Mouse (Mus musculus) neural tube, embryonic 15.5 days (tissue): ENCODE measurements at regions not wholly inside any gene's neighbourhood (a gene's known extent, or its start where the extent isn't known, plus 50 kb on each side); places are given as distances from the start of the nearest gene placed in this dataset.

Experiments
- ATAC-seq: fragments of 200-750 bp; cut with Nextera tagmentation; 2 replicates; pipeline ENCODE4 v1.8.0; 2017; ENCODE audit warnings: mild to moderate bottlenecking, moderate TSS enrichment, moderate library complexity; ENCODE audit not compliant: low FRiP score
- H3K27ac ChIP-seq: fragments of 300-500 bp; sonication (generic); replicated peaks from 2 replicates; pipeline ENCODE4 v1.5.1; 2015; ENCODE audit warnings: mild to moderate bottlenecking, inconsistent platforms
- H3K27me3 ChIP-seq: fragments of 300-500 bp; sonication (generic); replicated peaks from 2 replicates; pipeline ENCODE4 v1.6.1; 2015; ENCODE audit warnings: inconsistent platforms
- H3K36me3 ChIP-seq: fragments of 300-500 bp; sonication (generic); 2 replicates; pipeline ENCODE4 v1.6.1; 2015; ENCODE audit warnings: inconsistent platforms
- H3K4me1 ChIP-seq: fragments of 300-500 bp; sonication (generic); 2 replicates; pipeline ENCODE4 v1.6.1; 2015; ENCODE audit warnings: inconsistent platforms
- H3K4me2 ChIP-seq: fragments of 300-500 bp; sonication (generic); 2 replicates; pipeline ENCODE4 v1.6.1; 2015; ENCODE audit warnings: inconsistent platforms, mild to moderate bottlenecking, moderate library complexity
- H3K4me3 ChIP-seq: fragments of 300-500 bp; sonication (generic); replicated peaks from 2 replicates; pipeline ENCODE4 v1.5.1; 2015; ENCODE audit warnings: mild to moderate bottlenecking, inconsistent platforms
- H3K9ac ChIP-seq: fragments of 300-500 bp; sonication (generic); replicated peaks from 2 replicates; pipeline ENCODE4 v1.6.1; 2015; ENCODE audit warnings: mild to moderate bottlenecking, inconsistent platforms
- H3K9me3 ChIP-seq: fragments of 300-500 bp; sonication (generic); replicated peaks from 2 replicates; pipeline ENCODE4 v1.6.1; 2016; ENCODE audit warnings: inconsistent platforms
- WGBS: fragments of 180-500 bp; shearing (Covaris S2); methylation state at CpG from one replicate; pipeline ENCODE4 v1.1.7; 2015; ENCODE audit warnings: mixed read lengths; 5-methylcytosine and 5-hydroxymethylcytosine counted together

DNA sequence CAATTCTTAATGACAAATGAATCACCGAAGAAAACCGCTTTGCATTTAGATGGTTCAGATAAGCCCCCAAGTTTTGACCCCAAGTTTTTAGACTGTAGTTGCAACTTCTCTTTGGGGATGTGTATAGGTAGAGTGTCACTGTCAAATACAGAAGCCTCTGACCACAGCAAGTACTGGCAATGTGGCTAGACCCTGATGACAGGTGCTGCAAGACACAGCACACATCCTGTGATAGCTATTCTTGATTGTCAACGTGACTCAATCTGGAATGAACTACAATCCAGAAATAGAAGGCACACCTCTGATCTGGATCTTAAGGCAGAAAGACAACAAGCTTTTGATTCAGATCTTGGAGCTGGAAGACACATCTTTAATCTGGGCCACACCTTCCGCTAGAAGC lies 207.3 kb upstream of the Pfn2 start:
- Histone ChIP-seq H3K9me3 (no peaks in the 10 kb centered on the region), H3K4me1 (0 out of 2 replicates have a peak, but pooled peaks cover 3% of the 10 kb centered on the region), H3K4me2 (no peak overlapping the region), H3K27ac (no peak overlapping the region), H3K4me3 (no peak overlapping the region), H3K27me3 (no peaks in the 10 kb centered on the region), H3K9ac (no peak overlapping the region), H3K36me3 (no peaks in the 10 kb centered on the region)
- 94% methylated on average over 4 of the region's 4 CpGs for WGBS
- no peak for ATAC-seq

GRCm38 (mm10) chr3:58056191-58057063 lies 208.5 kb upstream of the Pfn2 start:
- WGBS = 81% methylated on average over 10 of the region's 10 CpGs
- Histone ChIP-seq H3K27ac (no peak overlapping the region), H3K4me1 (0 out of 2 replicates have a peak, but pooled peaks cover 3% of the 10 kb centered on the region), H3K9ac (no peak overlapping the region), H3K4me2 (no peak overlapping the region), H3K9me3 (no peaks in the 10 kb centered on the region), H3K4me3 (no peak overlapping the region), H3K36me3 (no peaks in the 10 kb centered on the region), H3K27me3 (no peaks in the 10 kb centered on the region)
- ATAC-seq = no peak

- H3K4me3 ChIP-seq = no peak overlapping the region
These were observed 209.2 kb upstream of the Pfn2 start for GRCm38 (mm10) chr3:58057064-58057396.

GRCm38 (mm10) chr3:58058134-58058533 lies 210.3 kb upstream of the Pfn2 start:
- 25% methylated on average over 10 of the region's 10 CpGs for WGBS
- Histone ChIP-seq H3K36me3 (no peaks in the 10 kb centered on the region), H3K9me3 (no peaks in the 10 kb centered on the region), H3K27ac (no peak overlapping the region), H3K9ac (no peak overlapping the region), H3K4me1 (0 out of 2 replicates have a peak, but pooled peaks cover 3% of the 10 kb centered on the region), H3K4me2 (no peak overlapping the region), H3K4me3 (no peak overlapping the region), H3K27me3 (no peaks in the 10 kb centered on the region)
- ATAC-seq = 0 out of 2 replicates have a peak, but pooled peaks have one; percentile 59

More at GRCm38 (mm10) chr3:58057064-58057396, 209.2 kb upstream of the Pfn2 start:
- Histone ChIP-seq H3K9me3 (no peaks in the 10 kb centered on the region), H3K27me3 (no peaks in the 10 kb centered on the region), H3K36me3 (no peaks in the 10 kb centered on the region), H3K27ac (no peak overlapping the region), H3K4me1 (0 out of 2 replicates have a peak, but pooled peaks cover 3% of the 10 kb centered on the region), H3K4me2 (no peak overlapping the region), H3K9ac (no peak overlapping the region)
- ATAC-seq = no peak
- WGBS = 91% methylated on average over 2 of the region's 2 CpGs

GRCm38 (mm10) chr3:58063852-58064549 lies 216.1 kb upstream of the Pfn2 start:
- 87% methylated on average over 7 of the region's 7 CpGs for WGBS
- H3K27ac ChIP-seq = no peak overlapping the region
- no peaks in the 10 kb centered on the region for H3K9me3 ChIP-seq
- no peak for ATAC-seq
- H3K4me2 ChIP-seq = no peak overlapping the region
- no peaks in the 10 kb centered on the region for H3K27me3 ChIP-seq
- no peaks in the 10 kb centered on the region for H3K4me1 ChIP-seq
- H3K9ac ChIP-seq = no peak overlapping the region
- H3K36me3 ChIP-seq = no peaks in the 10 kb centered on the region
- H3K4me3 ChIP-seq = no peak overlapping the region

DNA sequence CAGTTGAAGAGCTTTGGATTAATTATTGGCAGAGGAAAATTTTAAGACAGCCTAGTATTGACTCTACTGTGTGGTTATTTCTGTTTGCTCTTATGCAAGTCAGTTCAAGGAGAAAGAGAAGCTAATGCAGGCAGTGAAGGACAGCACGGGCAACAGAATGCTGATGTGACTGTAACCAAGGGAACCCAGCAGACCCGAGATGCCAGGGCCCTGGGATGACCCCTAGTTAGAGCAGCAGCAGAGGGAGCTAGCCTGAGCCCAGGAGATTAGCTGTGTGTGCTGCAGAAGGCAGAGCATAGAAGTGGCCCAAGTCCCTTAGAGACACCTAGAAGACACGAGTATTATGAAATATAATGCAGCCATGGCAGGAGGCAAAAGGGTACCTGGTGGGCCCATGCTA lies 223.7 kb upstream of the Pfn2 start:
- Histone ChIP-seq H3K4me1 (no peaks in the 10 kb centered on the region), H3K9me3 (no peaks in the 10 kb centered on the region), H3K9ac (no peak overlapping the region), H3K36me3 (no peaks in the 10 kb centered on the region), H3K4me3 (no peak overlapping the region), H3K27ac (no peak overlapping the region), H3K4me2 (no peak overlapping the region), H3K27me3 (no peaks in the 10 kb centered on the region)
- no peak for ATAC-seq
- 33% methylated on average over 3 of the region's 3 CpGs for WGBS

GRCm38 (mm10) chr3:58072230-58072839 lies 224.5 kb upstream of the Pfn2 start:
- Histone ChIP-seq H3K4me1 (no peaks in the 10 kb centered on the region), H3K4me2 (no peak overlapping the region), H3K9me3 (no peaks in the 10 kb centered on the region), H3K27me3 (no peaks in the 10 kb centered on the region), H3K27ac (no peak overlapping the region), H3K9ac (no peak overlapping the region), H3K36me3 (no peaks in the 10 kb centered on the region), H3K4me3 (no peak overlapping the region)
- ATAC-seq = no peak
- 25% methylated on average over 5 of the region's 5 CpGs for WGBS

- H3K4me2 ChIP-seq = no peak overlapping the region
- H3K36me3 ChIP-seq = no peaks in the 10 kb centered on the region
- H3K4me1 ChIP-seq = no peaks in the 10 kb centered on the region
- H3K27ac ChIP-seq = no peak overlapping the region
- ATAC-seq = no peak
- no peaks in the 10 kb centered on the region for H3K9me3 ChIP-seq
- no peak overlapping the region for H3K4me3 ChIP-seq
- no peaks in the 10 kb centered on the region for H3K27me3 ChIP-seq
- WGBS = 82% methylated on average over 24 of the region's 24 CpGs
- no peak overlapping the region for H3K9ac ChIP-seq
These were observed 241.7 kb upstream of the Pfn2 start for GRCm38 (mm10) chr3:58089344-58090139.

- no peak for ATAC-seq
- Histone ChIP-seq H3K27ac (no peak overlapping the region), H3K4me3 (no peak overlapping the region), H3K27me3 (no peaks in the 10 kb centered on the region), H3K9ac (no peak overlapping the region), H3K4me1 (no peaks in the 10 kb centered on the region), H3K4me2 (no peak overlapping the region), H3K36me3 (no peaks in the 10 kb centered on the region), H3K9me3 (no peaks in the 10 kb centered on the region)
- WGBS = 88% methylated on average over 8 of the region's 8 CpGs
These were observed 242.5 kb upstream of the Pfn2 start for GRCm38 (mm10) chr3:58090396-58090795.

DNA sequence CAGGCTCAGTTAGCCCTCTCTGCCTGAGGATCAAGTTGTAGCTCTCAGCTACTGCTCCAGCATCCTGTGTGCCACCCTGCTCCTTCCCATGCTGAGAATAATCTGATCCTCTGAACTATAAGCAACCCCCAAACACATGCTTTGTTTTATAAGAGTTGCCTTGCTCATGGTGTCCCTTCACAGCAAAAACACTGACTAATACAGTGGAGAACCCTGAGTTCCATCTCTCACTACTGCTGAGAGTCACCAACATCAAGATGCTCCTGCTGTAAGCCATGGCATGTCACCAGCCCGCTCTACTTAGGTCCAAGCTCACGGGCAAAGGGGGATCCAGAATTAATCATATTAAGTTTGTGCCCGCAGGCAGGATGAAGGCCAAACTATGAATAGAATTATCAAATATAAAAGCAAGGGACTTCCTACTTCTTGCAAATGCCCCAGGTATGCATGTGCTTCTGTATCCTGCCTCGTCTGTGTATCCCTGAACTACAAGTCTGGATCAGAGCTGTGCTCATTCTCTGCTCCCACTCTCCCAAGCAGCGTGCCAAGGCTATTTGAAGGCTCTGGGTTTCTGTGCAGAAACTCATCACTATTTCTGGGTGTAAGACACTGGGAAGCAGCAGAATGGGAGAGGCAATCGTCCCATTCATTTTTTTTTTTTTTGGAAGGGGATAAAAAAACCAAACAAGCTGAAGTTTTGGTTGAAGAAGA lies 243.7 kb upstream of the Pfn2 start:
- Histone ChIP-seq H3K9me3 (no peaks in the 10 kb centered on the region), H3K36me3 (no peaks in the 10 kb centered on the region), H3K4me3 (no peak overlapping the region), H3K4me1 (no peaks in the 10 kb centered on the region), H3K9ac (no peak overlapping the region), H3K27me3 (no peaks in the 10 kb centered on the region), H3K4me2 (no peak overlapping the region), H3K27ac (no peak overlapping the region)
- WGBS = 91% methylated on average over 6 of the region's 6 CpGs
- no peak for ATAC-seq
